Mouse (Mus musculus): Measurements from ENCODE around the gene Tbcel. TPM values are rescaled to one million over a fixed set of nuclear protein-coding genes. Genes with fewer than 3 reads are reported as not detected.

The Tbcel gene
- polyA plus RNA-seq, 1 experiment: 2.0 TPM

DNA sequence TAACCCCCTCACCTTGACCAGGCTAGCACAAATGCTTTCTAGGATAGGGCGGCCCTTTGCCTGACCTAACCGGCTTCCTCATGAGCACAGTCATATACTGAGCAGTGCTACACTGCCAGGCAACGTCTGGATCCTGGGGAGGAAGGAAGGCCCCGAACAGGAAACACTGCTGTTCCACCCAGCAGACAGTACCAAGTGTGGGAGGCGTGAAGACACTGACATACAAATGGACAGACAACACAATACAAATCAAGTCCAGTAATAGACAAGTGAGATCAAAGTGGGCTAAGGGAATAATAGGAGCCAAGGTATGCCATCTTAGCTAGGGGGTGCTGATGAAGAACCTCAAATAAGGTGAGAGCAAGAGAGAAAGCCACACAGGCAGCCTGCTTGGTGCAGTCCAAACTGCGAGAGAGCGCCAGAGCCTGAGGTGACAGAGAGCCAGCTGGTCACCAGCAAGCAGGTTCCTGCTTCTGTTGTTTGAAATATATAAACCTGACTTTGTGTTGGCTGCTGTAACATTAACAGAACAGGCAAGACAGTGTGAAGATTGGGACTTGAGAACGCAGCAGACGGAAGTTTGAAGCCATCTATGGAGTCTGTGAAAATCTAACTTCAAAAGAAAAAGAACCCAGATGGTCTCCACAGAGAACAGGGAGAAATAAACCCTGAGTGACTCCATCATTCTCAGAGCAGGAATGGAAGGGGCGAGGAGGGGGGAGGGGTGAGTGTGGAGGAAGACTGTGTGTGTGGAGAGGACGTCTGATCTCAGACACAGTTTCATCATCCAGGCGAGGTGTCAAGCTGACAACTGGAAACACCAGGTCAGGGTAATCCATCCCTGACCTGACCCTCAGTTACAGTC, 79.3 kb downstream of the Tbcel start:
- H3K4me1 ChIP-seq: peaks cover 22% of the 10 kb centered on the region
- peak overlapping the region; percentile 33 for H3K4me3 ChIP-seq (replicated peaks)
- no peaks in the 10 kb centered on the region for H3K9me3 ChIP-seq
- no peaks in the 10 kb centered on the region for H3K27me3 ChIP-seq (replicated peaks)
- TF ChIP-seq FLI1 (IDR thresholded peaks at IDR 0.05; ENCODE audit: low read length): no peak
- TF ChIP-seq GATA1 (IDR thresholded peaks at IDR 0.05; ENCODE audit: borderline replicate concordance, low read length): no peak
- H3K36me3 ChIP-seq (replicated peaks; ENCODE audit: low read length): peaks cover 85% of the 10 kb centered on the region

DNA sequence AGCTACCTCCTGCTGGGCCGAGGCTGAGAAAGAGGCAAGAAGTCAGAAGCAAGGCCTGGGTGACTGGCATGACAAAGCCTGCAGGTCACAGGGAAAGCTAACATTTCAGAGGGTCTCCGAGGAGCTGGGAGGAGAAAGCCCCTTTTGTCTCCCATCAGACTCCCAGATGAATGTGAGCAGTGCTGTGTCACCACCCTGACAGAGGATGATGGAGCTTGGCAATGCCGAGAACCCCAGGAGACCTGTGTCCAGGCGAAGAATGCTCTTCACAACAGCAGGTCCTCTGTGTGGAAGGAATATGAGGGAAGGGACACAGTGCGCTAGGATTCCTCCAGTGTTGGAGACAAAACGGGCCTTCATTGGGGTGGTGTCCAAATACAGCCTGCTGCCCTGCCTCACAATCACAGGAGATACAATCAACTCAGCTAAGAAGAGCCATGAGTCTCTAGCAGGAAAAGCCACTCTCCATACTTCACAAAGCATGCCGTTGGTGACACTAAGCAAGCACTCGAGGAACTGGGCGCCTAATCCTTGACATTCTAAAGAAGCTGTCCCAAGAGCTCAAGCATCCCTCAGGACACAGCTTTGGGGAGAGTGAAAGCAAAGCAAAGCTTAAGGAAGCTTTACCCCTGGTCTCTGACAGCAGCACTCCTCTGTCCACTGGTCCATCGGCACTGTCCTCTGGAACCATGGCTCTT, 80.8 kb downstream of the Tbcel start:
- H3K4me3 ChIP-seq (replicated peaks): no peak overlapping the region
- no peaks in the 10 kb centered on the region for H3K27me3 ChIP-seq (replicated peaks)
- no peaks in the 10 kb centered on the region for H3K9me3 ChIP-seq
- H3K4me1 ChIP-seq: peaks cover 22% of the 10 kb centered on the region
- peaks cover 87% of the 10 kb centered on the region for H3K36me3 ChIP-seq (replicated peaks; ENCODE audit: low read length)
- no peak for TF ChIP-seq FLI1 (IDR thresholded peaks at IDR 0.05; ENCODE audit: low read length)
- no peak for TF ChIP-seq GATA1 (IDR thresholded peaks at IDR 0.05; ENCODE audit: borderline replicate concordance, low read length)

DNA sequence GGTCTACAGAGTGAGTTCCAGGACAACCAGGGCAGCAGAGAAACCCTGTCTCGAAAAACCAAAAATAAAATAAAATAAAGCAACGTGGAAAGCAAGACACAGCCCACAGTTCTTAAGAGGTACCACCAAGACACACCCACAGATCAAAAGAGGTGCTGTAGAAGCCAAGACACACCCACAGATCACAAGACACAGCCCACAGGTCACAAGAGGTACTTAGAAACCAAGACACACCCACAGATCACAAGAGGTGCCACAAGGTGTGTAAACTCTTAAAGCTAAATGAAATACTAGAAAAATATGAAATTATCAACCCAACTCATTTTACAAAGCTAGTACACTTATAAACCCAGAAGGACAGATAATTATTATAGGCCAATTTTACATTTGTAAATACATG, 84.0 kb downstream of the Tbcel start:
- no peaks in the 10 kb centered on the region for H3K9me3 ChIP-seq
- H3K27me3 ChIP-seq (replicated peaks): no peaks in the 10 kb centered on the region
- no peak for TF ChIP-seq GATA1 (IDR thresholded peaks at IDR 0.05; ENCODE audit: borderline replicate concordance, low read length)
- no peak for TF ChIP-seq FLI1 (IDR thresholded peaks at IDR 0.05; ENCODE audit: low read length)
- H3K4me1 ChIP-seq: peaks cover 18% of the 10 kb centered on the region
- no peak overlapping the region for H3K4me3 ChIP-seq (replicated peaks)
- H3K36me3 ChIP-seq (replicated peaks; ENCODE audit: low read length): peaks cover 71% of the 10 kb centered on the region

DNA sequence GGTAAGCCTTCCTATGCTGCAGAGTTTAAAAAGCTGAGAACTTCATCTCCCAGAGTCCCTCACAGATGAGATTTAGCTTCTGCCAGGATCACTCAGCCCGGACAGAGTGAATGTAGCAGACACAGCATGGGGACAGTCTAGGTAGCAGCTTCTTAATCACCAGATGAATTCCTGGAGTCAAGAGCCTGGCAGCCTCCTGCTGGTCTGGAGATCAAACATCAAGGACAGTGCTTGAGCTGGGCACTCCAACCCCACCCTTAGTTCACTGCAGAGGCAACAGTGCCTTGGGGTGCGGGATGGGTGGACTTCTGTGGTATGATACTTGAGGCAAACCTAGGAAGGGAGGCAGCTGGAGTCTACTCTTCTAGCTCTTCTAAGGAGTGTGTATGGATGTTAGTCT, 87.9 kb downstream of the Tbcel start:
- Histone ChIP-seq H3K4me1 (0 out of 2 replicates have a peak, but pooled peaks cover 3% of the 10 kb centered on the region), H3K27me3 (replicated peaks) (no peaks in the 10 kb centered on the region)
- TF ChIP-seq FLI1 (IDR thresholded peaks at IDR 0.05; ENCODE audit: low read length) (no peak), GATA1 (IDR thresholded peaks at IDR 0.05; ENCODE audit: borderline replicate concordance, low read length) (no peak)

DNA sequence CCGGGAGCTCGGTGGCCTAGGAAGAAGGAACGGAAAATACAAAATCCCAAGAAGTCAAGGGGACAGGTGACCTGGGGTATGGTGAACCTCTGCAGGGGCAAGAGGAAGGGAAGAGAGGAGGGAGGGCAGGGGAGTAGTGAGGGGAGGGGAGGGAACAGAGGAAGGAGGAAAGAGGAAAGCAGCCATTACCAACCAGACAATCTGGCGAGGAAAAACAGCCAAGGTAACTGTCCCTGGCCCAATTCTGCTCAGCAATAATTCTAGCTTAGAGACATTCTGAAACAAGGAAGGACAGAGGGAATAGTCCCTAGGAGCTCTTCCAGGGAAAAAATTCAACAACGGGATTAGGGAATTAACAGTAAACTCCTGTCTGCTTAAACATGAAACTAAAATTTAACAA, 88.8 kb downstream of the Tbcel start:
- H3K9me3 ChIP-seq: no peaks in the 10 kb centered on the region
- H3K4me3 ChIP-seq (replicated peaks): no peak overlapping the region
- 0 out of 2 replicates have a peak, but pooled peaks cover 3% of the 10 kb centered on the region for H3K4me1 ChIP-seq
- TF ChIP-seq FLI1 (IDR thresholded peaks at IDR 0.05; ENCODE audit: low read length) (no peak), GATA1 (IDR thresholded peaks at IDR 0.05; ENCODE audit: borderline replicate concordance, low read length) (no peak)
- peaks cover 77% of the 10 kb centered on the region for H3K36me3 ChIP-seq (replicated peaks; ENCODE audit: low read length)
- no peaks in the 10 kb centered on the region for H3K27me3 ChIP-seq (replicated peaks)

More for the DNA sequence above, 87.9 kb downstream of the Tbcel start:
- Histone ChIP-seq H3K4me3 (replicated peaks) (no peak overlapping the region), H3K36me3 (replicated peaks; ENCODE audit: low read length) (peaks cover 72% of the 10 kb centered on the region), H3K9me3 (no peaks in the 10 kb centered on the region)

DNA sequence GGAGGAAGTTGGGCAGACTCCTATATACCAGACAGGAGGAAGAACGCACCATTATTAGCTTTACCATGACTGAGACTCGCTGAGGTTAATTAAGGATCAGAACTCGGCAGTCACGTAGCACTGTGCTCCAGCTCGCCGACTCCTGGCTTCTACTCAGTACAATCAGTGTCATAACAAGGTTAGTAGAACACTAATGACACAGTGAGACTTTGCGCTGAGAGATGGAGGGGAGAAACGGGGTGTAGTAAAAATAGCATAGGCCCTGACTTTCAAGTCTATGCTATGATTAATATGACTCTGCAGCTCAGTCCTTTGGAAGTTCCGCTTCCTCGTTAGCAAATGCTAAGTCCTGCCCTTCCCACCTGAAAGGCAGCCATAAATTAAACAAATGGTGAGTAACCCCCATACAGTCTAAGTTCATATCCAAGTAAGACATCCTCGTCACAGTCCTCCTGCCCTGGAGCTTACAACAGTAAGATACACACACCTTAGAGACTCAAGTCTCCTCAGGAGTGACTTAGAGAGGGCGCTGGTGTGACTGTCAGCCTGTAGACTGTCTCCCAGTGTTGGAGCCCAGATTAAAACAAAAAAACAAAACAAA, 90.2 kb downstream of the Tbcel start:
- H3K4me1 ChIP-seq: 0 out of 2 replicates have a peak, but pooled peaks cover 3% of the 10 kb centered on the region
- H3K27me3 ChIP-seq (replicated peaks): no peaks in the 10 kb centered on the region
- no peaks in the 10 kb centered on the region for H3K9me3 ChIP-seq
- TF ChIP-seq GATA1 (IDR thresholded peaks at IDR 0.05; ENCODE audit: borderline replicate concordance, low read length) (no peak), FLI1 (IDR thresholded peaks at IDR 0.05; ENCODE audit: low read length) (no peak)
- peaks cover 81% of the 10 kb centered on the region for H3K36me3 ChIP-seq (replicated peaks; ENCODE audit: low read length)
- H3K4me3 ChIP-seq (replicated peaks): no peak overlapping the region

DNA sequence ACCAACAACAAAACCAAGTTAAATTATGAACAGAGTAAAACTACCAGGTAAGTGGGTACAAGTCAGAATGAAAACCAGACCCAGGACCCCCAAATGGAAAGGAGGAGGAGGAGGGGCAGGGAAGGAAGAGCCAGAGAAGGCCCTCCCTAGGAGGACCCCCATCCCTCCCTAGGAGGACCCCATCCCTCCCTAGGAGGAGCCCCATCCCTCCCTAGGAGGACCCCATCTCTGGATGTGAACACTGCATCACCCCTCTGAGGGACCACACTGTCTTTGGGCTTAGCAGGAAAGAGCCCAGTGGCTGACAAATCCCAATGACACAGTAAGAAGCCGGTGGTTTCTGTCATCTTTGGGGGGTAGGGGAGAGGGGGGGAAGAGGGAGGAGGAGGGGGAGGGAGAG, 92.4 kb downstream of the Tbcel start:
- 0 out of 2 replicates have a peak, but pooled peaks cover 3% of the 10 kb centered on the region for H3K4me1 ChIP-seq
- no peaks in the 10 kb centered on the region for H3K9me3 ChIP-seq
- H3K36me3 ChIP-seq (replicated peaks; ENCODE audit: low read length): peaks cover 64% of the 10 kb centered on the region
- H3K27me3 ChIP-seq (replicated peaks): no peaks in the 10 kb centered on the region
- no peak overlapping the region for H3K4me3 ChIP-seq (replicated peaks)
- TF ChIP-seq FLI1 (IDR thresholded peaks at IDR 0.05; ENCODE audit: low read length): no peak
- no peak for TF ChIP-seq GATA1 (IDR thresholded peaks at IDR 0.05; ENCODE audit: borderline replicate concordance, low read length)

DNA sequence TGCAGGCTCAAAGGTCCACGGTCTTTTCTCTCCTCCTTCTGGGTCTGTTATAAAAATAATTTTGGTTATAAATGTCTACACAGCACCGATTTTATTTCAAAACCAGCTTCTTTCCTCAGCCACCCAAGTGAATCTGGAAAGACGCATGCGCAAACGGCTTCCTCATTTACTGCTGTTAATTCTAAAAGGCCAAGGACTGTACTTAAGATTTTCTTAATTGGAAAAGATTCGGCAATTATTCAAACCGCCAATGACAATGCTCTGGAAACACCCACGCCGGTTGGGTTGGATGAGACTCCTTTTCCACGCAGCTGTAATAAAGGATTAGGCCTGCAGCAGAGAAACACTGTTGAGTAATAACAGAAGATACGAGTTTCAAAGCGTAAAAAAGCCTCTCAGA, 94.3 kb downstream of the Tbcel start:
- H3K36me3 ChIP-seq (replicated peaks; ENCODE audit: low read length): peaks cover 56% of the 10 kb centered on the region
- H3K4me3 ChIP-seq (replicated peaks): no peak overlapping the region
- no peak for TF ChIP-seq FLI1 (IDR thresholded peaks at IDR 0.05; ENCODE audit: low read length)
- TF ChIP-seq GATA1 (IDR thresholded peaks at IDR 0.05; ENCODE audit: borderline replicate concordance, low read length): no peak

DNA sequence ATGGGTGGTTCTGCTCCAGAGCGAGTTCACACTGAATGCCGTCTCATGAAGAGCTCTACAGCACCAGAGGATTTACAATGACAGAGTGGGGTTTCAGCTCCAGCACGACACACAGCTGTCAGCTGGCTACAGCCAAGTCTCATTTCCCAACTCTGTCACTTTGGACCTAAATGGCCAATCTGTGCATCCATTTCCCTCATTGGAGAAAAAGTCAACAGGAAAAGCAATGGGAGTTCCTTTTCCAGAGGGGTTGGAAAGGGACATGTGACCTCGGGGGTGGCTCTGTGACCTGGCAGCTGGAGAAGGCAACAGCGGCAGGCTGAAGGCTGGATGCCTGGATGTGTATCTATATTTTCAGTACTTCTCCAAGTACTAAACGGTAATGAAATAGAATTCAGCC, 96.3 kb downstream of the Tbcel start:
- H3K9me3 ChIP-seq: no peaks in the 10 kb centered on the region
- peaks cover 38% of the 10 kb centered on the region for H3K36me3 ChIP-seq (replicated peaks; ENCODE audit: low read length)
- H3K4me3 ChIP-seq (replicated peaks): no peak overlapping the region
- H3K4me1 ChIP-seq: no peaks in the 10 kb centered on the region
- TF ChIP-seq FLI1 (IDR thresholded peaks at IDR 0.05; ENCODE audit: low read length) (no peak), GATA1 (IDR thresholded peaks at IDR 0.05; ENCODE audit: borderline replicate concordance, low read length) (no peak)
- H3K27me3 ChIP-seq (replicated peaks): peaks cover 10% of the 10 kb centered on the region

More for the DNA sequence above, 94.3 kb downstream of the Tbcel start:
- Histone ChIP-seq H3K9me3 (no peaks in the 10 kb centered on the region), H3K4me1 (no peaks in the 10 kb centered on the region), H3K27me3 (replicated peaks) (peaks cover 2% of the 10 kb centered on the region)

Data from megakaryocyte, embryonic 14.5 days (primary cell).